Mouse (Mus musculus) forebrain, embryonic 15.5 days (tissue): Measurements from ENCODE around the gene Lbhd1. TPM values are rescaled to one million over a fixed set of nuclear protein-coding genes. Genes with fewer than 3 reads are reported as not detected.
"Not testable (repeated sequence)": the region's sequence is repeated elsewhere in the genome, so short reads cannot be mapped to it uniquely, and the experiment has no call there.

ENCODE experiments used
- ATAC-seq: fragments of 200-750 bp; cut with Nextera tagmentation; replicated peaks from 2 replicates; pipeline ENCODE4 v1.8.0; 2017; ENCODE audit warnings: mild to moderate bottlenecking, moderate TSS enrichment, moderate library complexity
- H3K27ac ChIP-seq: fragments of 300-500 bp; sonication (generic); replicated peaks from 2 replicates; pipeline ENCODE4 v1.5.1; 2015; ENCODE audit warnings: mild to moderate bottlenecking, inconsistent platforms
- H3K27me3 ChIP-seq: fragments of 300-500 bp; sonication (generic); 2 replicates; pipeline ENCODE4 v1.6.1; 2015; ENCODE audit warnings: inconsistent platforms
- H3K36me3 ChIP-seq: fragments of 300-500 bp; sonication (generic); 2 replicates; pipeline ENCODE4 v1.6.1; 2015; ENCODE audit warnings: mild to moderate bottlenecking, inconsistent platforms
- H3K4me1 ChIP-seq: fragments of 300-500 bp; sonication (generic); 2 replicates; pipeline ENCODE4 v1.6.1; 2015; ENCODE audit warnings: inconsistent platforms
- H3K4me2 ChIP-seq: fragments of 300-500 bp; sonication (generic); replicated peaks from 2 replicates; pipeline ENCODE4 v1.6.1; 2015; ENCODE audit warnings: mild to moderate bottlenecking, inconsistent platforms
- H3K4me3 ChIP-seq: fragments of 300-500 bp; sonication (generic); 2 replicates; pipeline ENCODE4 v1.5.1; 2015; ENCODE audit warnings: mild to moderate bottlenecking, inconsistent platforms
- H3K9ac ChIP-seq: fragments of 300-500 bp; sonication (generic); replicated peaks from 2 replicates; pipeline ENCODE4 v1.6.1; 2015; ENCODE audit warnings: mild to moderate bottlenecking, inconsistent platforms
- H3K9me3 ChIP-seq: fragments of 300-500 bp; sonication (generic); 2 replicates; pipeline ENCODE4 v1.6.1; 2016; ENCODE audit warnings: inconsistent platforms
- WGBS: fragments of 180-500 bp; shearing (Covaris S2); methylation state at CpG from one replicate; pipeline ENCODE4 v1.1.7; 2015; ENCODE audit warnings: mixed read lengths; 5-methylcytosine and 5-hydroxymethylcytosine counted together
- polyA plus RNA-seq: library from polyadenylated mRNA; unstranded; fragments of >200 nt; fragmentation: Nextera tagmentation; extraction: Ambion mirVana; gene quantifications from 2 replicates; pipeline ENCODE4 v1.2.1, GENCODE M21; 2015

Gene Lbhd1
- polyA plus RNA-seq = 59.1 and 74.7 TPM in 2 replicates

GRCm38 (mm10) chr19:8883616-8884015, at the start of gene Lbhd1, which contains the start of gene Gm49403:
Gene Lbhd1 (plus strand): TSS chr19:8883732.
Gene Gm49403 (plus strand): TSS chr19:8883930.
- Histone ChIP-seq H3K4me1 (peaks cover 24% of the 10 kb centered on the region), H3K4me2 (no peak within 1 kb of the TSS), H3K27me3 (no peaks in the 10 kb centered on the region), H3K36me3 (no peaks in the 10 kb centered on the region), H3K9me3 (no peaks in the 10 kb centered on the region), H3K9ac (no peak within 1 kb of the TSS), H3K27ac (no peak within 1 kb of the TSS), H3K4me3 (no peak within 1 kb of the TSS)
- no peak for ATAC-seq
- 79% methylated on average over 3 of the region's 3 CpGs for WGBS

- ATAC-seq, H3K9ac ChIP-seq, H3K4me3 ChIP-seq, H3K9me3 ChIP-seq, H3K27me3 ChIP-seq: not testable (repeated sequence)
- H3K27ac ChIP-seq = peak overlapping the region; percentile 98; the same call in 1 of the 2 replicates
- H3K36me3 ChIP-seq = peaks cover 44% of the 10 kb centered on the region
- peaks cover 23% of the 10 kb centered on the region for H3K4me1 ChIP-seq
- WGBS = 97% methylated on average over 10 of the region's 10 CpGs
- peak overlapping the region; percentile 71; the same call in 1 of the 2 replicates for H3K4me2 ChIP-seq
Observed at GRCm38 (mm10) chr19:8836327-8836726, 47.2 kb upstream of the Lbhd1 start.

DNA sequence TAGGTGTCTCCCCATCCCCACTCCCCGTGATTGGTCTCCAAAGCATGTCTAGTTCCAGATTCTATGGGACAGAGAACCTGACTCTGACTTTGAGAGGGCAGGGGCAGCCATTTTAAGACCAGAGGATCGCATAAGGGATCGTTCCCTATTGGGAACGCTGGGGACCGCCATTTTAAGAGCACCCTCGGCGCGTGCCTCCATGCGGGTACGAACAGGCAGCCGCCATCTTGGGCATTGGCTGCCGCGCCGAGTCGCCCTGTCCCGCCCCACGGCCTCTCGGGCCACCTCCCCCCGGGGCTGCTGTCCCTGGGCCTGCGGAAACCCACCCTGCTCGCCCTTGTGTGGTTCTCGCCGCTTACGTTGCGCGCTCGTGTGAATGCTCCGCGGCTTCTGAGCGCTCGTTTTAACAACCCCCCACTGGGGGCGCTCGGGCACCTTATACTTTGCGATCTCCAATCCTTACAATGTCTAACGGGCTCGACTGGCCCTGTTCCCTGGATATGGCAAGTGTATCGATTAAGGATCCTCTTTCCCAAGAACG, 46.2 kb upstream of the Lbhd1 start, which contains the start of gene Bscl2:
TSS of gene Bscl2 (plus strand) at position 217 of the 541 bp plus-strand sequence.
- peak within 1 kb of the TSS; percentile 75 for H3K9ac ChIP-seq
- H3K4me2 ChIP-seq = peak within 1 kb of the TSS; percentile 71
- H3K27me3 ChIP-seq = no peaks in the 10 kb centered on the region
- ATAC-seq = peak; percentile 71
- H3K9me3 ChIP-seq = no peaks in the 10 kb centered on the region
- peaks cover 25% of the 10 kb centered on the region for H3K4me1 ChIP-seq
- peaks cover 40% of the 10 kb centered on the region for H3K36me3 ChIP-seq
- under 1% methylated on average over 38 of the region's 38 CpGs for WGBS
- peak within 1 kb of the TSS; percentile 60 for H3K4me3 ChIP-seq
- H3K27ac ChIP-seq = peak within 1 kb of the TSS; percentile 98

- Histone ChIP-seq H3K9ac (peak overlapping the region; percentile 75), H3K4me1 (peaks cover 25% of the 10 kb centered on the region), H3K27me3 (no peaks in the 10 kb centered on the region), H3K4me2 (peak overlapping the region; percentile 71), H3K4me3 (peak overlapping the region; percentile 60), H3K36me3 (peaks cover 37% of the 10 kb centered on the region), H3K27ac (peak overlapping the region; percentile 98), H3K9me3 (no peaks in the 10 kb centered on the region)
- peak; percentile 5; the same call in 1 of the 2 replicates for ATAC-seq
- WGBS = 8% methylated on average over 15 of the region's 15 CpGs
Observed at GRCm38 (mm10) chr19:8838041-8838730, 45.3 kb upstream of the Lbhd1 start.

- H3K9me3 ChIP-seq = no peaks in the 10 kb centered on the region
- H3K4me3 ChIP-seq = peak within 1 kb of the TSS; percentile 60
- 27% methylated on average over 11 of the region's 11 CpGs for WGBS
- peak; percentile 85 for ATAC-seq
- no peaks in the 10 kb centered on the region for H3K27me3 ChIP-seq
- H3K4me1 ChIP-seq = peaks cover 25% of the 10 kb centered on the region
- H3K36me3 ChIP-seq = peaks cover 26% of the 10 kb centered on the region
- peak within 1 kb of the TSS; percentile 75 for H3K9ac ChIP-seq
- peak within 1 kb of the TSS; percentile 71 for H3K4me2 ChIP-seq
- H3K27ac ChIP-seq = peak within 1 kb of the TSS; percentile 98
Observed at GRCm38 (mm10) chr19:8839103-8839907, 44.2 kb upstream of the Lbhd1 start, which contains the start of gene Gng3. Gene Gng3 (minus strand): TSS chr19:8839194.

GRCm38 (mm10) chr19:8839908-8840791, 43.4 kb upstream of the Lbhd1 start:
- H3K27ac ChIP-seq = peak overlapping the region; percentile 98
- peak overlapping the region; percentile 75 for H3K9ac ChIP-seq
- H3K27me3 ChIP-seq = no peaks in the 10 kb centered on the region
- peaks cover 25% of the 10 kb centered on the region for H3K4me1 ChIP-seq
- H3K4me3 ChIP-seq = peak overlapping the region; percentile 60
- WGBS = 13% methylated on average over 29 of the region's 29 CpGs
- no peaks in the 10 kb centered on the region for H3K9me3 ChIP-seq
- ATAC-seq = peak; percentile 32
- H3K4me2 ChIP-seq = peak overlapping the region; percentile 71
- peaks cover 18% of the 10 kb centered on the region for H3K36me3 ChIP-seq

DNA sequence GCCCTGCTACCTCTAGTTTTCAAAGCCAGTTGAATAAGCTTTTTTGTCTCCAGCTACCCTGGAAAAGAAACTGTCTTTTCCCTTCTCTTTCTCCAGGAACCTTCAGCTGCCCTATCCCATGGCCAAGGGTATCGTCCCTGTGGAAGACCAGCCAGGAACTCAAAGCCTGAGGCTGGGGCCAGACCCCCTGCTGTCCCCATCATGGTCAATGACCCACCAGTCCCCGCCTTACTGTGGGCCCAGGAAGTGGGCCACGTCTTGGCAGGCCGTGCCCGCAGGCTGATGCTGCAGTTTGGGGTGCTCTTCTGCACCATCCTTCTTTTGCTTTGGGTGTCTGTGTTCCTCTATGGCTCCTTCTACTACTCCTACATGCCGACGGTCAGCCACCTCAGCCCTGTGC, 42.5 kb upstream of the Lbhd1 start:
- no peaks in the 10 kb centered on the region for H3K27me3 ChIP-seq
- H3K27ac ChIP-seq = no peak overlapping the region; the same call in 1 of the 2 replicates
- peak overlapping the region; percentile 75; the same call in 1 of the 2 replicates for H3K9ac ChIP-seq
- WGBS = 94% methylated on average over 7 of the region's 7 CpGs
- no peaks in the 10 kb centered on the region for H3K9me3 ChIP-seq
- peak overlapping the region; percentile 60 for H3K4me3 ChIP-seq
- peaks cover 25% of the 10 kb centered on the region for H3K4me1 ChIP-seq
- no peak for ATAC-seq
- peaks cover 22% of the 10 kb centered on the region for H3K36me3 ChIP-seq
- H3K4me2 ChIP-seq = peak overlapping the region; percentile 71

DNA sequence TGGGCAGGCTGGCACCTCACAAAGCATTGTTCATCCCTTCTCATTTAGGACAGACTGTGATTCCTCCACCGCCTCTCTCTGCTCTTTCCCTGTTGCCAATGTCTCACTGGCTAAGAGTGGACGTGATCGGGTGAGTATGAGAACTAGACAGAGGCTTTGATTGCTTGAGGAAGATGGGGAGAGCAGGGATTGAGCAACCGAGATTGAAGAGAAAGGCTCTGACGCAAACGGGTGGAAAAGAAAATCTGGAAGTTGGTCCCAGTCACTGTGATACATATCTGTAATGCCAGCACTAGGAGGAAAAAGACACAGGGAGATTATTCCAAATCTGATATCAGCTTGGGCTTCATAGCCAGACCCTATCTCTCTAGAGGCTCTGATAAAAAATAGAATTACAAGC, 40.6 kb upstream of the Lbhd1 start:
- no peak overlapping the region for H3K9ac ChIP-seq
- WGBS = 91% methylated on average over 6 of the region's 6 CpGs
- no peak overlapping the region for H3K27ac ChIP-seq
- no peaks in the 10 kb centered on the region for H3K9me3 ChIP-seq
- peaks cover 25% of the 10 kb centered on the region for H3K4me1 ChIP-seq
- H3K4me2 ChIP-seq = no peak overlapping the region
- peaks cover 38% of the 10 kb centered on the region for H3K36me3 ChIP-seq
- no peaks in the 10 kb centered on the region for H3K27me3 ChIP-seq
- no peak overlapping the region for H3K4me3 ChIP-seq
- ATAC-seq = no peak

GRCm38 (mm10) chr19:8844371-8845129, 39.0 kb upstream of the Lbhd1 start:
- WGBS = 55% methylated on average over 5 of the region's 5 CpGs
- Histone ChIP-seq H3K27me3 (no peaks in the 10 kb centered on the region), H3K4me2 (no peak overlapping the region), H3K4me1 (peaks cover 20% of the 10 kb centered on the region), H3K9me3 (no peaks in the 10 kb centered on the region), H3K27ac (no peak overlapping the region), H3K4me3 (no peak overlapping the region), H3K9ac (no peak overlapping the region), H3K36me3 (peaks cover 50% of the 10 kb centered on the region)
- no peak for ATAC-seq

DNA sequence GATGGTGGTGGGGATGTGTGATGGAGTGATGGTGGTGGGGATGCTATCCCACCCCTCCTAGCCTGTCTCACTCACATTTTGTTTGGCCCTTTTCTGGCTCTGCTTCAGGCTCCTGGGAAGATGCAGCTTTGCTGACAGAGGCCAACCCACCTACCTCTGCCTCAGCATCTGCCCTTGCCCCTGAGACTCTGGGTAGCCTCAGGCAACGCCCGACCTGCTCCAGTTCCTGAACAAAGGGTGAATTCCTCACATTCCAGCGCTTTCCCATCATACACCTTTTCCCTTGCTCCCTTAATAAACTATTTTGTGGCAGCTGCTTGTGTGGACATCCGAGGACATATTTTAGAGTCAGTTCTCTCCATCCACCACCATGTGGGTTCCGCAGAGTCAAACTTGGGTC, 35.2 kb upstream of the Lbhd1 start:
- no peak overlapping the region for H3K4me2 ChIP-seq
- no peak overlapping the region for H3K27ac ChIP-seq
- no peaks in the 10 kb centered on the region for H3K27me3 ChIP-seq
- H3K9ac ChIP-seq = no peak overlapping the region
- no peak overlapping the region for H3K4me3 ChIP-seq
- no peak for ATAC-seq
- H3K36me3 ChIP-seq = peaks cover 40% of the 10 kb centered on the region
- no peaks in the 10 kb centered on the region for H3K9me3 ChIP-seq
- no peaks in the 10 kb centered on the region for H3K4me1 ChIP-seq
- 86% methylated on average over 5 of the region's 5 CpGs for WGBS
